Mouse (Mus musculus): ENCODE measurements around the gene Zfp87.

- TF ChIP-seq CTCF (IDR thresholded peaks at IDR 0.05; ENCODE audit: insufficient read depth, low read length) = no peak
- TF ChIP-seq POLR2A (IDR thresholded peaks at IDR 0.05; ENCODE audit: borderline replicate concordance, extremely low read depth, low read depth, low read length) = no peak
These were observed 46.7 kb upstream of the Zfp87 start for GRCm38 (mm10) chr13:67572591-67573189.
